Mouse (Mus musculus): ENCODE results near the gene Txndc2. TPM values are rescaled to one million over a fixed set of nuclear protein-coding genes. Genes with fewer than 3 reads are reported as not detected.

The Txndc2 gene
- polyA plus RNA-seq, 1 experiment from 2014 or later, result 0.09 TPM

- Histone ChIP-seq H3K9me3 (no peaks in the 10 kb centered on the region), H3K27ac (replicated peaks) (no peak overlapping the region), H3K36me3 (0 out of 2 replicates have a peak, but pooled peaks cover 5% of the 10 kb centered on the region), H3K4me3 (no peak overlapping the region), H3K4me2 (replicated peaks) (no peak overlapping the region), H3K9ac (replicated peaks) (no peak overlapping the region), H3K27me3 (no peaks in the 10 kb centered on the region), H3K4me1 (no peaks in the 10 kb centered on the region)
- WGBS, result 94% methylated on average over 4 of the region's 4 CpGs
- ATAC-seq (ENCODE audit: low FRiP score, low read depth), result no peak
These were observed 27.1 kb upstream of the Txndc2 start for GRCm38 (mm10) chr17:65669061-65669460.

GRCm38 (mm10) chr17:65667792-65668191 is 25.8 kb upstream of the Txndc2 start:
- Histone ChIP-seq H3K36me3 (no peaks in the 10 kb centered on the region), H3K27me3 (no peaks in the 10 kb centered on the region), H3K4me1 (no peaks in the 10 kb centered on the region), H3K27ac (replicated peaks) (no peak overlapping the region), H3K9ac (replicated peaks) (no peak overlapping the region), H3K4me3 (no peak overlapping the region), H3K4me2 (replicated peaks) (no peak overlapping the region), H3K9me3 (no peaks in the 10 kb centered on the region)
- WGBS, result 88% methylated on average over 14 of the region's 14 CpGs
- ATAC-seq (ENCODE audit: low FRiP score, low read depth), result no peak

DNA sequence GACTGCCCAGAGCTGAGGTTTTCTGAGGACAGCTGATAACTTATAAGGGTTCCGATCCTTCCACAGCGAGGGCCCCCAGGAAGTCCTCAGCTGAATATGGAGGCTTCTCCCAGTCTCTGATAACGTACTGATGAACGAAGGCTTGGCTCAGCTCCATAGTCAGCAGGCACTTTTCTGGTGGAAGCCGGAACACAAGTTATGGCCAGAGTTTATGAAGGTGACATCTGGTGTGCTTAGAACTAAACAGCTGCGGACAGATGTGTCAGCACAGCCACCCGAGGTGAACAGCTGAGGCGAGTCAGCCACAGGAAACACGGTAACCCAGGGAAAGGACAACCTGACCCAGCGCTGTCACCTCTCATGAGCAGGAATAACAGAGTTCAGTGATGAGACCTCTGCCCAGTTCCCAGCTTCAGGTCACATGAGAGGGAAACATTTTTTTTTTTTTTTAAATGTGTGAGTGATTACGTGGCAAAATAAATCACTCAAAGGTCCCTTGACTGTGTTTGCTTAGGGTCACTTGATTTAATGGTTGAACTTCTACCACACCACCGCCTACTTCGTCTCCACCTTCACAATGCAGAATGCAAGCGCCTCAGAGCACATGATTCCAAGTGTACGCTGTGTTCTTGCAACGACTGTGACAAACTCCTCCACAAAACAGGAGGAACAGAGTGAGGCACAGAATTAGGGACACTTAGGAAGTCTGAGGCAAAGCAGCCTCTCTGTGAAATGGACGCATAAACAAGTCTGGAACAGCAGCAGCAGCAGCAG is 24.6 kb upstream of the Txndc2 start:
- ATAC-seq (ENCODE audit: low FRiP score, low read depth), result no peak
- H3K4me1 ChIP-seq, result no peaks in the 10 kb centered on the region
- no peaks in the 10 kb centered on the region for H3K36me3 ChIP-seq
- WGBS, result 87% methylated on average over 17 of the region's 17 CpGs
- H3K27ac ChIP-seq (replicated peaks), result no peak overlapping the region
- H3K9ac ChIP-seq (replicated peaks), result no peak overlapping the region
- no peaks in the 10 kb centered on the region for H3K9me3 ChIP-seq
- H3K4me2 ChIP-seq (replicated peaks), result no peak overlapping the region
- H3K27me3 ChIP-seq, result no peaks in the 10 kb centered on the region
- H3K4me3 ChIP-seq, result no peak overlapping the region

GRCm38 (mm10) chr17:65665786-65666387 is 23.9 kb upstream of the Txndc2 start:
- 92% methylated on average over 12 of the region's 12 CpGs for whole genome bisulfite sequencing

DNA sequence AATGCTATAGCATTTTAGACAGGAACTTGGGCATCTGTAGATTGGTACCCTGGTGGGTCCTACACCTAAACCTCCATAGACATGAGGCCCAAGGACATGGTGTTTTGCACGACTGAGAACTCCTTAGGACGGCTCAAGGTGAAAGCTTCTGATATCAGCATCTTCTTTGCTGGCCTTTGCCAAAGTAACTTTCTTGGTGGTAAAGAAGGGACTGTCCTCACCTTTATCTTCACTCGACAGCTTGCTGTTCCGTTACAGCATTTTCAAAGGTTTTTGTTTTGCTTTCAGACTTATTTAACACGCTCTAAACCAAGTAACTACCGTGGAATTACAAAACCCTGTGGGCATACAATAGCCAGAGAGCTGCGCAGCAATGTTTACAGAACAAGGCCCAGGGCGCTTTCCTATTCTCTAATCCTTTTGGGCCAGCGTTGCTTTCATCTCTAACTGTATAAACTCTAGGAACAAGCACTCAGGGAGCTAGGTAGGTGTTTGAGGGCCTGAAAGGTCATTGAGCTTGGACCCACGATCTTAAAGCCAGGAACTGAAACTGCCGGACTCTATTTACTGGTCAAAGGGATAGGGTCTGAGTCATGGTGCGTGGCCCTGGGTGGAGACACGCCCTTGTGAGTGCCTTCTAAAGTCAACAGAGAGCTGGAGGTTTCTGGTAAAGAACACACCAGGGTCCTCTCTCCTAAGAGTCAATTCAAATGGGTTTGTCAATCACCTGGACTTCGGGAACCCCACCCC is 21.5 kb upstream of the Txndc2 start:
- Histone ChIP-seq H3K36me3 (no peaks in the 10 kb centered on the region), H3K27ac (replicated peaks) (no peak overlapping the region), H3K9me3 (no peaks in the 10 kb centered on the region), H3K27me3 (no peaks in the 10 kb centered on the region), H3K9ac (replicated peaks) (no peak overlapping the region), H3K4me1 (no peaks in the 10 kb centered on the region), H3K4me2 (replicated peaks) (no peak overlapping the region), H3K4me3 (no peak overlapping the region)
- no peak for ATAC-seq (ENCODE audit: low FRiP score, low read depth)
- WGBS, result 76% methylated on average over 14 of the region's 14 CpGs

More at GRCm38 (mm10) chr17:65665786-65666387, 23.9 kb upstream of the Txndc2 start:
- no peak for ATAC-seq (ENCODE audit: low FRiP score, low read depth)
- H3K4me3 ChIP-seq, result no peak overlapping the region
- no peak overlapping the region for H3K9ac ChIP-seq (replicated peaks)
- H3K27me3 ChIP-seq, result no peaks in the 10 kb centered on the region
- no peaks in the 10 kb centered on the region for H3K9me3 ChIP-seq
- H3K4me1 ChIP-seq, result no peaks in the 10 kb centered on the region
- H3K36me3 ChIP-seq, result no peaks in the 10 kb centered on the region
- H3K27ac ChIP-seq (replicated peaks), result no peak overlapping the region
- no peak overlapping the region for H3K4me2 ChIP-seq (replicated peaks)

GRCm38 (mm10) chr17:65662662-65663061 is 20.7 kb upstream of the Txndc2 start:
- no peak for ATAC-seq (ENCODE audit: low FRiP score, low read depth)
- Histone ChIP-seq H3K9me3 (no peaks in the 10 kb centered on the region), H3K9ac (replicated peaks) (no peak overlapping the region), H3K27ac (replicated peaks) (no peak overlapping the region), H3K4me1 (no peaks in the 10 kb centered on the region), H3K27me3 (no peaks in the 10 kb centered on the region), H3K4me3 (no peak overlapping the region), H3K36me3 (no peaks in the 10 kb centered on the region), H3K4me2 (replicated peaks) (no peak overlapping the region)
- 88% methylated on average over 3 of the region's 3 CpGs for WGBS

DNA sequence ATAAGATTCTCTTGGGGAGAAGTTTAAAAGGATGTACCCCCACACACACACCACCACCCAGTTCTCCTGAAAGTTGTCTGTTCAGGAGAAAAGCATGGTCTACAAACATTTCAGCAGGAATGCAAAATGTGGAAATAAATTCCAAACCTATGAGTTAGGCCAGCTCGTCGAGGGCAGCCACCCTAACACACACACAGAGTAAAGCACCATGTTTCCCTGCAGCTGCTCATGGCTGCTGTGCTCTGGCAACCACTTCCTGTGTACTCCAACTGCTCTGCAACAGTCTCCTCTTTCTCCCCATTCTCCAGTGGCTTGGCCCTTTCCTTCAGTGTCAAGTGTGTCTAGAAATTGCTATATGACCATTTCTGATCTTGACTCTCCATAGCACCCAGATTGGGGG is 16.4 kb upstream of the Txndc2 start:
- Histone ChIP-seq H3K4me1 (no peaks in the 10 kb centered on the region), H3K9ac (replicated peaks) (no peak overlapping the region), H3K36me3 (0 out of 2 replicates have a peak, but pooled peaks cover 4% of the 10 kb centered on the region), H3K9me3 (no peaks in the 10 kb centered on the region), H3K27me3 (no peaks in the 10 kb centered on the region), H3K4me2 (replicated peaks) (no peak overlapping the region), H3K4me3 (no peak overlapping the region), H3K27ac (replicated peaks) (no peak overlapping the region)
- 90% methylated on average over 2 of the region's 2 CpGs for WGBS
- ATAC-seq (ENCODE audit: low FRiP score, low read depth), result no peak

DNA sequence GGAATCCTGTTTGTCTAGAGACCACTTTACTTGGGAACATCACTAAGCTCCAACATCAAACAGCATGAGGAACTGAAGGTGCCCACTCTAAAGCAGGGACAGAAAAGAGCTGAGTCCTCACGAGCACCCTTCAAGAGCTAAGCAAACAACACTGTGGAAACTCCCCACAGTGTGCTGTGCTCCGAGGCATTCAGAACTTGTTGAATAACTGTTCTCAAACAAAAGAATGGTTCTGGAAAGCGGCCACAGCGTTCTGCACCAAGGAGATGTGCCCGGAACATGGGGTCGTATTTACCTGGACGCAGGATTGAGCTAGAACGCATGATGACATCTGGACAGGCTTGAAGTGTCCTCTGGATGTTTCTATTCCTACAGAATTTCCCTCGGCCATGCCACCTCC is 16.0 kb upstream of the Txndc2 start:
- Histone ChIP-seq H3K27me3 (no peaks in the 10 kb centered on the region), H3K9me3 (no peaks in the 10 kb centered on the region), H3K4me3 (no peak overlapping the region), H3K27ac (replicated peaks) (no peak overlapping the region), H3K9ac (replicated peaks) (no peak overlapping the region), H3K4me2 (replicated peaks) (no peak overlapping the region), H3K4me1 (no peaks in the 10 kb centered on the region), H3K36me3 (0 out of 2 replicates have a peak, but pooled peaks cover 4% of the 10 kb centered on the region)
- WGBS, result 94% methylated on average over 9 of the region's 9 CpGs
- ATAC-seq (ENCODE audit: low FRiP score, low read depth), result no peak

- no peak overlapping the region for H3K4me3 ChIP-seq
- no peaks in the 10 kb centered on the region for H3K9me3 ChIP-seq
- 95% methylated on average over 6 of the region's 6 CpGs for WGBS
- H3K27me3 ChIP-seq, result no peaks in the 10 kb centered on the region
- no peak for ATAC-seq (ENCODE audit: low FRiP score, low read depth)
- no peak overlapping the region for H3K4me2 ChIP-seq (replicated peaks)
- no peak overlapping the region for H3K9ac ChIP-seq (replicated peaks)
- H3K4me1 ChIP-seq, result no peaks in the 10 kb centered on the region
- H3K27ac ChIP-seq (replicated peaks), result no peak overlapping the region
- H3K36me3 ChIP-seq, result 0 out of 2 replicates have a peak, but pooled peaks cover 4% of the 10 kb centered on the region
These were observed 14.8 kb upstream of the Txndc2 start for GRCm38 (mm10) chr17:65656731-65657130.

DNA sequence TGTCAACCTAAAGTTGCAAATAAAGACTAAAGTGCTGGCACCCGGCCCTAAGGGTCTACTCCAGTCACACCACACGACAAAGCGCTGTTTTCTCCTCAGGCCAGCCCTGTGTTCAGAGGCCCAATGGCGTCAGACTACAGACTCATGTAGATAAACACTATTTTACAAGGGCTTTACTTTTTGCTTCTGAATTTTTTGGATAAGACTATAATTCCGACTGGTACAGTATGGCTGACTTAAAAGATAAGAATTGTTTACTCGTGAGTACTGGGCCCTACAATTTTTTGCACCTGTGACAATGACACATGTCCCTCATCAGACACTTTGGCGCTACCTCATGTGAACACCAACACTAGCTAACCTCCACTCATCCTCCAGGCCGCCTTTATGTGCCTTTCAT is 14.1 kb upstream of the Txndc2 start:
- no peak overlapping the region for H3K9ac ChIP-seq (replicated peaks)
- 0 out of 2 replicates have a peak, but pooled peaks cover 8% of the 10 kb centered on the region for H3K36me3 ChIP-seq
- no peak overlapping the region for H3K4me2 ChIP-seq (replicated peaks)
- no peaks in the 10 kb centered on the region for H3K27me3 ChIP-seq
- no peaks in the 10 kb centered on the region for H3K4me1 ChIP-seq
- no peak for ATAC-seq (ENCODE audit: low FRiP score, low read depth)
- no peaks in the 10 kb centered on the region for H3K9me3 ChIP-seq
- 87% methylated on average over 8 of the region's 8 CpGs for WGBS
- no peak overlapping the region for H3K27ac ChIP-seq (replicated peaks)
- no peak overlapping the region for H3K4me3 ChIP-seq

DNA sequence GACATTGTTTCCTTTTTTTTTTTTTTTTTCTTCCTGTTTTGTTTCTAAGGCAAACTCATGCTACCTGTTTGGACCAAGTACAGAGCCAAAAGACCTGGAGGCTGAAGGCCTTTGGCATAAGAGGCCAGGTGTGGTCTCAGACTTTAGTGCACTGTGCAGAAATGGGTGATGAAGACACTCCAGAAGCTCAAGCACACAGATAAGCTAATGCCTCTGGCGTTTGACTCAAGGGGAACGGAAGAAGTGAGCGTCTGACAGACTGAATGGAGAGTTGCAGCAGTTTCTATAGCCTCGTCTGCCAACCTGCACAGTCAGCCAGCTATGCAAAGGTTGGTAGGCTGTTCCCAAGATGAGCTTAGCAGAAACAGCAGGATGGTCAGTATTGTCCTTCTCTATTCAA is 13.6 kb upstream of the Txndc2 start:
- no peaks in the 10 kb centered on the region for H3K27me3 ChIP-seq
- no peak overlapping the region for H3K27ac ChIP-seq (replicated peaks)
- no peak for ATAC-seq (ENCODE audit: low FRiP score, low read depth)
- H3K4me2 ChIP-seq (replicated peaks), result no peak overlapping the region
- 0 out of 2 replicates have a peak, but pooled peaks cover 8% of the 10 kb centered on the region for H3K36me3 ChIP-seq
- no peaks in the 10 kb centered on the region for H3K9me3 ChIP-seq
- WGBS, result 84% methylated on average over 4 of the region's 4 CpGs
- no peak overlapping the region for H3K4me3 ChIP-seq
- no peak overlapping the region for H3K9ac ChIP-seq (replicated peaks)
- H3K4me1 ChIP-seq, result no peaks in the 10 kb centered on the region

DNA sequence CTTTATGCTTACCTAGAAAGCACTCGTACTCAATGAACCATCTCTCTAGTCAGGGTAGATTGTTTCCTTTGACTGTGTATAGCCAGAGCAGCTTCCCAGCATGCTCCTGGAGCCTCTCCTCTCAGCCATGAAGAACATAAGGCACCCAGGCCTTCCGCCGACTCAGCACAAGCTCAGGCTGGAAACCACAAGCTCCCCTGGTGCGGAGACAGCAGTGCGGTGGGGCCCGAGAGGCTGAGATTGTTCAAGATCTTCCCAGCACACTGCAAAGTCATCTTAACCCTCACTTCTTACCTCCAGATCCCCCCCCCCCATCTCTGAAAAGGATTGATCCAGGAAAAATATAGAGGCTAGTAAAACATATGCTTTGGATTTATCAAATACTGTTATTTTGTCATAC is 8.6 kb upstream of the Txndc2 start:
- H3K4me1 ChIP-seq, result no peaks in the 10 kb centered on the region
- 90% methylated on average over 6 of the region's 6 CpGs for WGBS
- ATAC-seq (ENCODE audit: low FRiP score, low read depth), result no peak

More for the DNA sequence above, 8.6 kb upstream of the Txndc2 start:
- no peaks in the 10 kb centered on the region for H3K9me3 ChIP-seq
- H3K27me3 ChIP-seq, result no peaks in the 10 kb centered on the region
- H3K4me2 ChIP-seq (replicated peaks), result no peak overlapping the region
- no peak overlapping the region for H3K27ac ChIP-seq (replicated peaks)
- H3K9ac ChIP-seq (replicated peaks), result no peak overlapping the region
- 0 out of 2 replicates have a peak, but pooled peaks cover 8% of the 10 kb centered on the region for H3K36me3 ChIP-seq
- no peak overlapping the region for H3K4me3 ChIP-seq
